Mouse (Mus musculus) kidney, postnatal 0 days (tissue): ENCODE measurements around the gene Gng4. TPM values are rescaled to one million over a fixed set of nuclear protein-coding genes. Genes with fewer than 3 reads are reported as not detected.

Source experiments
- ATAC-seq: fragments of 200-750 bp; cut with Nextera tagmentation; replicated peaks from 2 replicates; pipeline ENCODE4 v1.8.0; 2017; ENCODE audit warnings: low read depth, moderate number of reproducible peaks, moderate TSS enrichment, moderate library complexity; ENCODE audit not compliant: low FRiP score
- DNase-seq: peaks from one replicate; pipeline ENCODE4 v3.0.0-alpha.2; 2016; ENCODE audit warnings: low spot score
- H3K27ac ChIP-seq: fragments of 300-500 bp; sonication (generic); 2 replicates; pipeline ENCODE4 v1.5.1; 2014; ENCODE audit warnings: mild to moderate bottlenecking
- H3K27me3 ChIP-seq: fragments of 300-500 bp; sonication (generic); 2 replicates; pipeline ENCODE4 v1.6.1; 2014; ENCODE audit warnings: low read length, mixed read lengths; ENCODE audit not compliant: insufficient read depth
- H3K36me3 ChIP-seq: fragments of 300-500 bp; sonication (generic); 2 replicates; pipeline ENCODE4 v1.6.1; 2014; ENCODE audit warnings: low read length, mixed read lengths; ENCODE audit not compliant: insufficient read depth
- H3K4me1 ChIP-seq: fragments of 300-500 bp; sonication (generic); replicated peaks from 2 replicates; pipeline ENCODE4 v1.6.1; 2014; ENCODE audit warnings: antibody characterized with exemption, low read length, mixed read lengths; ENCODE audit not compliant: insufficient read depth
- H3K4me2 ChIP-seq: fragments of 300-500 bp; sonication (generic); 2 replicates; pipeline ENCODE4 v1.6.1; 2014; ENCODE audit warnings: mild to moderate bottlenecking, low read length, moderate library complexity, mixed read lengths
- H3K4me3 ChIP-seq: fragments of 300-500 bp; sonication (generic); replicated peaks from 2 replicates; pipeline ENCODE4 v1.5.1; 2014; ENCODE audit warnings: low read depth, low read length
- H3K9ac ChIP-seq: fragments of 300-500 bp; sonication (generic); 2 replicates; pipeline ENCODE4 v1.6.1; 2014; ENCODE audit warnings: low read depth, low read length
- H3K9me3 ChIP-seq: fragments of 300-500 bp; sonication (generic); replicated peaks from 2 replicates; pipeline ENCODE4 v1.6.1; 2016; ENCODE audit warnings: low read length, inconsistent platforms, mixed read lengths
- CTCF ChIP-seq: IDR thresholded peaks from 2 replicates; pipeline ENCODE4 v1.5.1; 2016; ENCODE audit warnings: antibody characterized with exemption, low read depth, mild to moderate bottlenecking, moderate library complexity
- WGBS: fragments of 180-500 bp; shearing (Covaris S2); extraction: QIAGEN DNeasy Blood & Tissue Kit; methylation state at CpG from one replicate; pipeline ENCODE4 v1.1.7; 2014; 5-methylcytosine and 5-hydroxymethylcytosine counted together
- polyA plus RNA-seq: library from polyadenylated mRNA; unstranded; fragments of >200 nt; fragmentation: Nextera tagmentation; extraction: Ambion mirVana; gene quantifications from 2 replicates; pipeline ENCODE4 v1.2.1, GENCODE M21; 2015

Gene Gng4
- polyA plus RNA-seq, 1 experiment from 2014 or later: 0.64 TPM

DNA sequence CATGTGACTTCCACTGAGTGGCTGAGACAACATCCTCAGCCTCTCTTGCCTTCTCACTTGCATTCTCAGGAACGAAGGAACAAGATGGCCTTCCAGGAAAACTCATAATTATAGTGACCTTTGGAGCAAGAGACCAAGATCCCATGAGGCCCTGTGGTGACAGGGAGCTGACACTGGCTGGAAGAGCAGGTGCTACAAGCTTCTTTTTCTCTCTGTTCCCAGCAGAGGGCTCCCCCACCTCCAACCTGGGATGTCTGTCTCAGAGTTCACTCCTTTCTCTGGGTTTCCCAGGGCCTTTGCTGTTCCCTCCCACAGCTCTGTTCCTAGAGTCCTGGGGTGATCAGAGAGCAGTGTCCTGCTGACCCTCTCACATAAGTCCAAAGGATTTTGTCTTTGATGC is 44.3 kb downstream of the Gng4 start:
- 0 out of 2 replicates have a peak, but pooled peaks have one; percentile 7 for TF ChIP-seq CTCF
- DNase-seq (no peak), ATAC-seq (no peak)
- no peak overlapping the region for H3K9ac ChIP-seq
- no peaks in the 10 kb centered on the region for H3K36me3 ChIP-seq
- 29% methylated on average over 1 of the region's 1 CpGs for WGBS
- no peak overlapping the region for H3K4me3 ChIP-seq
- H3K4me1 ChIP-seq: no peaks in the 10 kb centered on the region
- H3K4me2 ChIP-seq: no peak overlapping the region
- no peaks in the 10 kb centered on the region for H3K27me3 ChIP-seq
- no peaks in the 10 kb centered on the region for H3K9me3 ChIP-seq
- H3K27ac ChIP-seq: no peak overlapping the region

DNA sequence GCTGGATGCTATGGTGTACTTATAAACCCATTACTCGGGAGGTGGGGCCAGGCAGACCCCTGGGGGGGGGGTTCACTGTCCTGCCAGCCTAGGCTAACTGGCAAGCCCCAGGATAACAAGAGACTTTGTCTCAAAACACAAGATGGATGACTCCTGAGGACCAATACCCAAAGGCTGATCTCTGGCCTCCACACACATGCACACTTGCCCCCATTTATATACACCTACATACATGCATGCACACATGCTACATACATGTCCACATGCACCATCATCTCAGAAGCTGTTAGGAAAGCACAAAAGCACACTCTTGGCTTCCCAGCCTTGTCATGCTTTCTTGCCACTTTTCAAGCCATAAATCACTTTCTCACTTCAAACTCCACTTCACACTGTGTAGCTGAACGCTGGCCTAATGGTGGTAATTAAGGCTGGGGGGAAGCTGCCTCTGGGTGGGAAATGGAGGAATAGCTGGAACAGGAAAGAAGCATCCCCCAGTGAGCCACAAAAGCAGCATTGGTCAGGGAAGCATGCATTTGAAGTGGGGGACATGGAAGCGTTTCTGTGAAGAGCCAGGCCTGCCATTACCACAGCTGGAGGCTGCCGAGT is 46.7 kb downstream of the Gng4 start:
- ATAC-seq: no peak
- WGBS: 23% methylated on average over 4 of the region's 4 CpGs
- DNase-seq: no peak

DNA sequence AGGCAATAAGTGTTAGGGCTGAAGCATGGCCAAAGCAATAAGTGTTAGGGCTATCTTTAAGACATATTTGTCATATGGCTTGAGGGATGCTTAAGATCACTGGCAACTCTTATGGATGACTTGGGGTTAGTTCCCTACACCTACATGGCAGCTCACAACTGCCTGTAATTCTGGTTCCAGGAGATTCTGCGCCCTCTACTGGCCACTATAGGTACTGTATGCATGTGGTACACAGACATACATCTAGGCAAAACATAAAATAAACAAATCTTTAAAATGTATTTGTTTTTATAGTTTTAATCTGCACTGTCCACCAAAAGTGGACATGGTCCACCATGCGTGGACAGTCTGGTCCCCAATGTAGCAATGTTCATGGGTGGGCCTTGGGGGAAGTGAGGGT is 51.3 kb downstream of the Gng4 start:
- H3K36me3 ChIP-seq: no peaks in the 10 kb centered on the region
- no peak overlapping the region for H3K9ac ChIP-seq
- ATAC-seq: no peak
- no peaks in the 10 kb centered on the region for H3K9me3 ChIP-seq
- no peak for DNase-seq
- no peaks in the 10 kb centered on the region for H3K4me1 ChIP-seq
- no peak overlapping the region for H3K4me3 ChIP-seq
- no peaks in the 10 kb centered on the region for H3K27me3 ChIP-seq
- no peak overlapping the region for H3K4me2 ChIP-seq
- peak; percentile 40; the same call in 1 of the 2 replicates for TF ChIP-seq CTCF
- WGBS: 67% methylated on average over 2 of the region's 2 CpGs
- no peak overlapping the region for H3K27ac ChIP-seq

More for the DNA sequence above, 46.7 kb downstream of the Gng4 start:
- Histone ChIP-seq H3K9me3 (no peaks in the 10 kb centered on the region), H3K27me3 (no peaks in the 10 kb centered on the region), H3K4me2 (no peak overlapping the region), H3K36me3 (no peaks in the 10 kb centered on the region), H3K27ac (no peak overlapping the region), H3K4me3 (no peak overlapping the region), H3K4me1 (no peaks in the 10 kb centered on the region), H3K9ac (no peak overlapping the region)
- TF ChIP-seq CTCF: no peak

DNA sequence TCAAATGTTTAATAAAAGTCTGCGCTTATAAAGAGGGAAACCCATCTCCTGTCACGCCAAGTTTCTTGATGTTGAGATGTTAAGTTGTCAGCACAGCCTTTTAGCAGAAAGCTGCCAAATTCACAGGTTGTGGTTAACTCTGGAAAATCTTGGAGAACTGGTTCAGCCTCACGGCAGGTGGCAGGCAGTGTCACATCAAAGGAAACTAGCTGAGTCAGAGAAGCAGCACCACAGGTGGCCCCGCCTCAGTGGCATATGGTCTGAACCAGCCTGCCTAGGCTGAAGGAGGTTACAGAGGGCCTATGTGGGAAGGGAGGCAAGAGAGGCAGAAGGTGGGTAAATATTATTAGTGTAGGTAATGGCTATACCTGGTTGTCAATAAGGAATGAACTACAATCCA is 61.2 kb downstream of the Gng4 start:
- Histone ChIP-seq H3K9ac (no peak overlapping the region), H3K4me2 (no peak overlapping the region), H3K36me3 (no peaks in the 10 kb centered on the region), H3K27me3 (no peaks in the 10 kb centered on the region), H3K9me3 (no peaks in the 10 kb centered on the region), H3K4me1 (no peaks in the 10 kb centered on the region), H3K4me3 (no peak overlapping the region), H3K27ac (no peak overlapping the region)
- DNase-seq (no peak), ATAC-seq (no peak)
- 41% methylated on average over 4 of the region's 4 CpGs for WGBS
- TF ChIP-seq CTCF: no peak

DNA sequence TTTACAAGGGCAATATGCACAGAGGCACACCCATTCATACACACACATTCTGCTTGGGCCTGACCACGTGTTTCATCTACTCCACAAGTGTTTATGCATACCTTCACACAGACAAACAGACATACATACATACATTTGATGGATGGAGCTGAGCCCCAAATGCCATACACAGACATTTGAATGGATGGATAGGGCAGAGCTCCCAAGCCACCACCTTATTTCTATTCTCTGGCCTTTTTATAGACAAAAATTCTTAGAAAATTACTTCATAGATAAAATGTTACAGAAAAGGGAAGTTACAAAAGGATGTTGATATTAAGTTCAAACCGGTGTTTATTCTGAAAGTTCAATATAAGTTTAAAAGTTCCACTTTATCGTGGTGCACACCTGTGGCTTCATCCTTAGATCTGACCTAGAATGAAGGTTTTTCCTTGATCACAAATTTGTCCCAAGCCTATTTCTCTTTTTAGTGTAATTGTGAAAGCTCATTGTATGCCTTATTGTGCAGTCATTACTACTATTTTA is 63.3 kb downstream of the Gng4 start:
- DNase-seq: no peak
- H3K4me3 ChIP-seq: no peak overlapping the region
- 76% methylated on average over 3 of the region's 3 CpGs for WGBS
- H3K27ac ChIP-seq: no peak overlapping the region
- ATAC-seq: no peak
- H3K9ac ChIP-seq: no peak overlapping the region
- TF ChIP-seq CTCF: no peak
- no peaks in the 10 kb centered on the region for H3K36me3 ChIP-seq
- H3K27me3 ChIP-seq: no peaks in the 10 kb centered on the region
- no peaks in the 10 kb centered on the region for H3K9me3 ChIP-seq
- H3K4me2 ChIP-seq: no peak overlapping the region
- no peaks in the 10 kb centered on the region for H3K4me1 ChIP-seq

DNA sequence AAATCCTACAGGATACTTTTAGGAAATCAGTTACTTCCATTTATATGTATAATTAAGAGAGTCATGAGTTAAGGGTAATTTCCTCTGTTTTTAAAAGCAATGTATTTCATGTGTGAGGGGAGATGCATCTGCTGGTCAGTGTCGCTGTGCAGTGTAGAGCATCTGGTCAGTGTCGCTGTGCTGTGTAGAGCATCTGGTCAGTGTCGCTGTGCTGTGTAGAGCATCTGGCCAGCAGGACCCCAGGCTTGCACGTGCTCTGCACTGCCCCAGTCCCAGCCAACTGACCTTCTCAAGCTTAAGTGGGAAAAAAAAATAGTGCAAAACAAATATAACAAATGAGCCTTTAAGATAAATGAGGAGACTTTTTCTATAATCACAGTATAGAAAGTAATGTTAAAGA is 73.3 kb downstream of the Gng4 start:
- TF ChIP-seq CTCF: no peak
- H3K27me3 ChIP-seq: no peaks in the 10 kb centered on the region
- no peak for DNase-seq

More for the DNA sequence above, 73.3 kb downstream of the Gng4 start:
- no peak overlapping the region for H3K4me2 ChIP-seq
- no peaks in the 10 kb centered on the region for H3K9me3 ChIP-seq
- no peak overlapping the region for H3K4me3 ChIP-seq
- H3K27ac ChIP-seq: no peak overlapping the region
- H3K4me1 ChIP-seq: no peaks in the 10 kb centered on the region
- ATAC-seq: no peak
- WGBS: 30% methylated on average over 4 of the region's 4 CpGs
- H3K36me3 ChIP-seq: no peaks in the 10 kb centered on the region
- no peak overlapping the region for H3K9ac ChIP-seq
